Mouse (Mus musculus): ENCODE results near the gene Tgfbr2.

DNA sequence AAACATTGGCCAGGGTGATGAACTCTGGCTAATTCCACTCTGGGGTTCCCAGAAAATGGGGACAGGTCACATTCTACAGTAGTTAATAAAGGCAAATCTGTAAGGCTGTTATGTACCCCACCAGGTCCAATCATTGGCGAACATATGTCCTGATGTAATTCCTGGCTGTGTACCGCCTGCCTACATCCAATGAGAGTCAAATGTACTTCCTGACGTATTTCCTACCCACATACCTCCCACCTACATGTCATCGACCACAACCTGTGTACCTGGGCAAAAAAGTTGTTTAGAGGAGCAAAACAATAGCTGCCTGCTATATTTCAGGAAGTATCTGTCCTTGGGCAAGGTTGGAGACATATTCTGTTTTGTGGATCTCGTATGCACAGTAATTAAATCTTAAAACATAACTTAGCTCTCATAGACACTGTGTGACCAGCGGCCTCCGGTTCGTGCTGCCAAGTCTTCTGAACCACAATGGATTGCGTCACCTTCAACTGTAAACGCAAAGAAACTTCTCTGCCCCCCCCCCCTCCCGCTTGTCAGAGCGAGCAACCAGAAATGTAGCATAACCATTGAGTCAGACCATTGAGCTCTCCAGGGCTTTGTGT is 90.7 kb downstream of the Tgfbr2 start:
- TF ChIP-seq CTCF (IDR thresholded peaks at IDR 0.05; ENCODE audit: low read depth, low read length) (no peak), GATA2 (IDR thresholded peaks at IDR 0.05; ENCODE audit: borderline replicate concordance, low read depth, low read length) (no peak), GATA1 (IDR thresholded peaks at IDR 0.05; ENCODE audit: borderline replicate concordance, low read length) (no peak), POLR2AphosphoS5 (IDR thresholded peaks at IDR 0.05; ENCODE audit: insufficient replicate concordance, low read depth, low read length) (no peak)
